Mouse (Mus musculus) neural tube, embryonic 13.5 days (tissue): ENCODE results near the gene Carns1. TPM values are rescaled to one million over a fixed set of nuclear protein-coding genes. Genes with fewer than 3 reads are reported as not detected.

Source experiments
- ATAC-seq: fragments of 200-750 bp; cut with Nextera tagmentation; 2 replicates; pipeline ENCODE4 v1.8.0; 2017; ENCODE audit warnings: low read depth, mild to moderate bottlenecking, moderate TSS enrichment, moderate library complexity
- H3K27ac ChIP-seq: fragments of 300-500 bp; sonication (generic); replicated peaks from 2 replicates; pipeline ENCODE4 v1.5.1; 2015; ENCODE audit warnings: moderate library complexity, mild to moderate bottlenecking, inconsistent platforms
- H3K27me3 ChIP-seq: fragments of 300-500 bp; sonication (generic); 2 replicates; pipeline ENCODE4 v1.6.1; 2015; ENCODE audit warnings: mild to moderate bottlenecking, inconsistent platforms
- H3K36me3 ChIP-seq: fragments of 300-500 bp; sonication (generic); 2 replicates; pipeline ENCODE4 v1.6.1; 2015; ENCODE audit warnings: mild to moderate bottlenecking, inconsistent platforms
- H3K4me1 ChIP-seq: fragments of 300-500 bp; sonication (generic); replicated peaks from 2 replicates; pipeline ENCODE4 v1.6.1; 2015; ENCODE audit warnings: inconsistent platforms
- H3K4me2 ChIP-seq: fragments of 300-500 bp; sonication (generic); 2 replicates; pipeline ENCODE4 v1.6.1; 2015; ENCODE audit warnings: inconsistent platforms, mild to moderate bottlenecking, moderate library complexity
- H3K4me3 ChIP-seq: fragments of 300-500 bp; sonication (generic); 2 replicates; pipeline ENCODE4 v1.5.1; 2015; ENCODE audit warnings: mild to moderate bottlenecking, inconsistent platforms
- H3K9ac ChIP-seq: fragments of 300-500 bp; sonication (generic); 2 replicates; pipeline ENCODE4 v1.6.1; 2015; ENCODE audit warnings: moderate library complexity, mild to moderate bottlenecking, inconsistent platforms
- H3K9me3 ChIP-seq: fragments of 300-500 bp; sonication (generic); 2 replicates; pipeline ENCODE4 v1.6.1; 2016; ENCODE audit warnings: inconsistent platforms
- WGBS: fragments of 180-500 bp; shearing (Covaris S2); methylation state at CpG from one replicate; pipeline ENCODE4 v1.1.7; 2015; 5-methylcytosine and 5-hydroxymethylcytosine counted together
- polyA plus RNA-seq: library from polyadenylated mRNA; unstranded; fragments of >200 nt; fragmentation: Nextera tagmentation; extraction: Ambion mirVana; gene quantifications from 2 replicates; pipeline ENCODE4 v1.2.1, GENCODE M21; 2015

Gene Carns1
- polyA plus RNA-seq, 1 experiment from 2014 or later: 5.1 TPM

GRCm38 (mm10) chr19:4187303-4187702, 12.0 kb upstream of the Carns1 start:
- ATAC-seq: no peak
- H3K4me1 ChIP-seq: peaks cover 25% of the 10 kb centered on the region
- no peak overlapping the region for H3K9ac ChIP-seq
- no peak overlapping the region for H3K4me3 ChIP-seq
- no peaks in the 10 kb centered on the region for H3K27me3 ChIP-seq
- no peaks in the 10 kb centered on the region for H3K36me3 ChIP-seq
- H3K9me3 ChIP-seq: no peaks in the 10 kb centered on the region
- no peak overlapping the region for H3K4me2 ChIP-seq
- no peak overlapping the region for H3K27ac ChIP-seq
- WGBS: 72% methylated on average over 3 of the region's 3 CpGs

- no peak overlapping the region for H3K27ac ChIP-seq
- H3K4me3 ChIP-seq: no peak overlapping the region
- H3K9ac ChIP-seq: 0 out of 2 replicates have a peak overlapping the region, but pooled peaks have one; percentile 8
- H3K9me3 ChIP-seq: no peaks in the 10 kb centered on the region
- no peaks in the 10 kb centered on the region for H3K36me3 ChIP-seq
- H3K4me2 ChIP-seq: no peak overlapping the region
- no peaks in the 10 kb centered on the region for H3K27me3 ChIP-seq
- peaks cover 25% of the 10 kb centered on the region for H3K4me1 ChIP-seq
- WGBS: 61% methylated on average over 15 of the region's 15 CpGs
- ATAC-seq: no peak
Observed at GRCm38 (mm10) chr19:4184976-4185975, 10.0 kb upstream of the Carns1 start.

- Histone ChIP-seq H3K9me3 (no peaks in the 10 kb centered on the region), H3K4me1 (peaks cover 25% of the 10 kb centered on the region), H3K27me3 (no peaks in the 10 kb centered on the region), H3K4me3 (no peak overlapping the region), H3K36me3 (no peaks in the 10 kb centered on the region), H3K4me2 (no peak overlapping the region), H3K9ac (no peak overlapping the region), H3K27ac (no peak overlapping the region)
- WGBS: 68% methylated on average over 2 of the region's 2 CpGs
- no peak for ATAC-seq
Observed at GRCm38 (mm10) chr19:4183689-4184088, 8.4 kb upstream of the Carns1 start.

GRCm38 (mm10) chr19:4181892-4182291, 6.6 kb upstream of the Carns1 start:
- Histone ChIP-seq H3K9me3 (no peaks in the 10 kb centered on the region), H3K27ac (no peak overlapping the region), H3K4me3 (no peak overlapping the region), H3K4me2 (no peak overlapping the region), H3K9ac (no peak overlapping the region), H3K27me3 (0 out of 2 replicates have a peak, but pooled peaks cover 2% of the 10 kb centered on the region), H3K4me1 (peaks cover 25% of the 10 kb centered on the region), H3K36me3 (no peaks in the 10 kb centered on the region)
- WGBS: 39% methylated on average over 3 of the region's 3 CpGs
- ATAC-seq: no peak

GRCm38 (mm10) chr19:4180411-4180810, 5.1 kb upstream of the Carns1 start:
- ATAC-seq: no peak
- WGBS: 86% methylated on average over 7 of the region's 7 CpGs

GRCm38 (mm10) chr19:4172925-4173324, 2.4 kb downstream of the Carns1 start:
- H3K36me3 ChIP-seq: no peaks in the 10 kb centered on the region
- peaks cover 3% of the 10 kb centered on the region; the same call in 1 of the 2 replicates for H3K27me3 ChIP-seq
- peak overlapping the region; percentile 18; the same call in 1 of the 2 replicates for H3K9ac ChIP-seq
- peaks cover 27% of the 10 kb centered on the region for H3K4me1 ChIP-seq
- H3K9me3 ChIP-seq: no peaks in the 10 kb centered on the region
- no peak overlapping the region for H3K4me3 ChIP-seq
- WGBS: 63% methylated on average over 11 of the region's 11 CpGs
- H3K27ac ChIP-seq: no peak overlapping the region
- ATAC-seq: no peak
- H3K4me2 ChIP-seq: no peak overlapping the region

More at GRCm38 (mm10) chr19:4180411-4180810, 5.1 kb upstream of the Carns1 start:
- peaks cover 27% of the 10 kb centered on the region for H3K4me1 ChIP-seq
- no peak overlapping the region for H3K9ac ChIP-seq
- no peak overlapping the region for H3K27ac ChIP-seq
- H3K36me3 ChIP-seq: no peaks in the 10 kb centered on the region
- H3K4me2 ChIP-seq: no peak overlapping the region
- no peak overlapping the region for H3K4me3 ChIP-seq
- H3K9me3 ChIP-seq: no peaks in the 10 kb centered on the region
- peaks cover 3% of the 10 kb centered on the region; the same call in 1 of the 2 replicates for H3K27me3 ChIP-seq

GRCm38 (mm10) chr19:4171393-4172290, 3.6 kb downstream of the Carns1 start:
- Histone ChIP-seq H3K9ac (0 out of 2 replicates have a peak overlapping the region, but pooled peaks have one; percentile 17), H3K4me3 (no peak overlapping the region)

GRCm38 (mm10) chr19:4170723-4171392, 4.4 kb downstream of the Carns1 start:
- H3K4me1 ChIP-seq: peaks cover 26% of the 10 kb centered on the region
- H3K4me2 ChIP-seq: no peak overlapping the region
- ATAC-seq: no peak
- 96% methylated on average over 10 of the region's 10 CpGs for WGBS
- H3K36me3 ChIP-seq: no peaks in the 10 kb centered on the region
- no peaks in the 10 kb centered on the region for H3K27me3 ChIP-seq
- no peak overlapping the region for H3K27ac ChIP-seq
- 0 out of 2 replicates have a peak overlapping the region, but pooled peaks have one; percentile 17 for H3K9ac ChIP-seq
- H3K4me3 ChIP-seq: no peak overlapping the region
- no peaks in the 10 kb centered on the region for H3K9me3 ChIP-seq

More at GRCm38 (mm10) chr19:4171393-4172290, 3.6 kb downstream of the Carns1 start:
- peaks cover 27% of the 10 kb centered on the region for H3K4me1 ChIP-seq
- H3K9me3 ChIP-seq: no peaks in the 10 kb centered on the region
- no peaks in the 10 kb centered on the region; the same call in 1 of the 2 replicates for H3K27me3 ChIP-seq
- ATAC-seq: no peak
- 73% methylated on average over 13 of the region's 13 CpGs for WGBS
- no peak overlapping the region for H3K27ac ChIP-seq
- no peaks in the 10 kb centered on the region for H3K36me3 ChIP-seq
- H3K4me2 ChIP-seq: no peak overlapping the region

- Histone ChIP-seq H3K27ac (peak overlapping the region; percentile 94), H3K4me1 (peaks cover 16% of the 10 kb centered on the region), H3K4me3 (peak overlapping the region; percentile 44), H3K4me2 (peak overlapping the region; percentile 86), H3K36me3 (no peaks in the 10 kb centered on the region), H3K9me3 (no peaks in the 10 kb centered on the region), H3K27me3 (no peaks in the 10 kb centered on the region), H3K9ac (peak overlapping the region; percentile 90)
- 6% methylated on average over 27 of the region's 27 CpGs for WGBS
- ATAC-seq: peak; percentile 56
Observed at GRCm38 (mm10) chr19:4169810-4170209, 5.5 kb downstream of the Carns1 start.

GRCm38 (mm10) chr19:4169378-4169784, 5.9 kb downstream of the Carns1 start:
- ATAC-seq: peak; percentile 94
- H3K4me3 ChIP-seq: peak overlapping the region; percentile 44
- peak overlapping the region; percentile 90 for H3K9ac ChIP-seq
- peaks cover 16% of the 10 kb centered on the region for H3K4me1 ChIP-seq
- peak overlapping the region; percentile 86 for H3K4me2 ChIP-seq
- WGBS: under 1% methylated on average over 43 of the region's 43 CpGs
- H3K27ac ChIP-seq: peak overlapping the region; percentile 94
- H3K9me3 ChIP-seq: no peaks in the 10 kb centered on the region
- H3K36me3 ChIP-seq: no peaks in the 10 kb centered on the region
- H3K27me3 ChIP-seq: no peaks in the 10 kb centered on the region
